Comparison of ENCODE assay signal across 14 mouse cellular contexts in the genomic region with DNA sequence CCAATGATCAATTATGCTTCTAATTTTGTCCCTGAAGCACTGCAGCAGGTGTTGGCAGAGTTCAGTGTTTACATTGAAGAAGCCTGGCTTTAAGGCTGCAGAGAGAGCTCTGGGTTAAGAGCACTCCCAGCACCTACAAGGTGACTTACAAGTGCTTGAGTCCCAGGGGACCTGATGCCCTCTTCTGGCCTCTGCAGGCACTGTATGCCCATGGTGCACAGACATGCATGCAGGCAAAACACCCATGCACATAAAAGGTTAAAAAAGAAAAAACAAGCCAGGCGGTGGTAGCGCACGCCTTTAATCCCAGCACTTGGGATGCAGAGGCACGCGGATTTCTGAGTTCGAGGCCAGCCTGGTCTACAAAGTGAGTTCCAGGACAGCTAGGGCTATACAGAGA. TPM values are rescaled to one million over a fixed set of nuclear protein-coding genes. Genes with fewer than 3 reads are reported as not detected.
DNase-seq lines count a peak whose midpoint lies in the region; ATAC-seq and TF ChIP-seq lines count a peak whose summit lies in the region.
"Had no signal": no experiment of that assay in that cellular context is flagged by ENCODE, and none has a peak within 500 bp of the region (broad histone marks: within the 10 kb centered on the region; RNA-seq: fewer than 3 reads in every experiment).

No protein-coding gene starts in this region.

- TF ChIP-seq POLR2A in brain, embryonic 14.5 days (IDR thresholded peaks at IDR 0.05; ENCODE audit: borderline replicate concordance, extremely low read depth, insufficient read depth, insufficient read length, poor library complexity, severe bottlenecking): no peak

- peak; percentile 73; the same call in 1 of the 2 replicates for ATAC-seq in stomach, postnatal 0 days (ENCODE audit: low FRiP score, low TSS enrichment)
- ATAC-seq in erythroblast, adult 5-6 weeks (replicated peaks; ENCODE audit: low FRiP score, poor library complexity, severe bottlenecking): no peak
- ATAC-seq: forebrain, embryonic 15.5 days; inflammation-experienced regulatory T-cells, adult 6 months had no signal

- no peaks in the 10 kb centered on the region for H3K36me3 ChIP-seq in stomach, postnatal 0 days (ENCODE audit: control insufficient read depth, insufficient read depth, low read length)
- H3K36me3 ChIP-seq: forebrain, embryonic 15.5 days; heart, embryonic 10.5 days had no signal

- 74% methylated on average over 6 of the region's 6 CpGs for WGBS in stomach, postnatal 0 days

- no peak overlapping the region for H3K4me3 ChIP-seq in stomach, postnatal 0 days (ENCODE audit: low read depth, low read length)
- H3K4me3 ChIP-seq: forebrain, embryonic 15.5 days had no signal

- no peak for TF ChIP-seq EP300 in stomach, postnatal 0 days (optimal IDR thresholded peaks at IDR 0.05)

- H3K9me3 ChIP-seq in stomach, postnatal 0 days (ENCODE audit: control insufficient read depth, low read length): no peaks in the 10 kb centered on the region
- H3K9me3 ChIP-seq: forebrain, embryonic 15.5 days; heart, embryonic 10.5 days had no signal

- H3K27ac ChIP-seq in stomach, postnatal 0 days (replicated peaks): no peak overlapping the region
- H3K27ac ChIP-seq: forebrain, embryonic 15.5 days had no signal

- TF ChIP-seq CTCF in brain, embryonic 14.5 days (IDR thresholded peaks at IDR 0.05; ENCODE audit: borderline replicate concordance, extremely low read depth, insufficient read depth, insufficient read length): no peak
- peak; percentile 74 for TF ChIP-seq CTCF in stomach, postnatal 0 days (IDR thresholded peaks at IDR 0.05; ENCODE audit: low read depth)

- H3K4me1 ChIP-seq in stomach, postnatal 0 days (replicated peaks; ENCODE audit: control insufficient read depth, insufficient read depth): no peaks in the 10 kb centered on the region
- H3K4me1 ChIP-seq: forebrain, embryonic 15.5 days had no signal

- no peaks in the 10 kb centered on the region for H3K27me3 ChIP-seq in stomach, postnatal 0 days (ENCODE audit: control insufficient read depth, insufficient read depth, low read length)
- H3K27me3 ChIP-seq: forebrain, embryonic 15.5 days had no signal

- H3K9ac ChIP-seq in stomach, postnatal 0 days (ENCODE audit: low read length): no peak overlapping the region
- H3K9ac ChIP-seq: forebrain, embryonic 15.5 days had no signal

- no peak overlapping the region for H3K4me2 ChIP-seq in stomach, postnatal 0 days (replicated peaks; ENCODE audit: low read depth)
- H3K4me2 ChIP-seq: forebrain, embryonic 15.5 days had no signal

- DNase-seq in kidney, postnatal 14 days: peak; percentile 14
- DNase-seq in kidney, adult 11 months: no peak
- peak; percentile 43 for DNase-seq in thymus, postnatal 4 days
- no peak for DNase-seq in thymus, postnatal 10 days (ENCODE audit: low spot score in 2 of 2)
- DNase-seq in brain, embryonic 14.5 days (ENCODE audit: low read depth): peak; percentile 47
- peak; percentile 63 for DNase-seq in stomach, postnatal 0 days (ENCODE audit: low spot score)
- no peak for DNase-seq in layer of hippocampus, postnatal 25 days (ENCODE audit: extremely low spot score in 1 of 2, low spot score in 1 of 2)
- DNase-seq: cerebellum, postnatal 25 days had no signal

RNA-seq across cellular contexts. Expression of gene Catsper3, which starts 26.7 kb away (rescaled TPM):
- 0.05 and 0.06 TPM in 2 replicates for polyA plus RNA-seq in brain, embryonic 14.5 days (2012; rRNA removed)
- polyA plus RNA-seq in stomach, postnatal 0 days (2015; fragmentation: Nextera tagmentation; extraction: Ambion mirVana): 0.07 and 0.13 TPM in 2 replicates
- total RNA-seq in erythroblast, adult 5-6 weeks (2015; ENCODE audit: low replicate concordance): not detected in 2 replicates
- not detected in 2 replicates for total RNA-seq in erythroblast, adult 5-6 weeks (2017; ENCODE audit: low replicate concordance)
- total RNA-seq in layer of hippocampus, postnatal 25 days (2021): under 1 TPM in 1 of 2 experiments, not detected in 1; 0.34 TPM
- total RNA-seq: left cerebral cortex, postnatal 10 days had no signal
- polyA plus RNA-seq: forebrain, embryonic 15.5 days; inflammation-experienced regulatory T-cells, adult 6 months; neural tube, embryonic 14.5 days had no signal

RNA-seq across cellular contexts. Expression of gene Pcbd2, which starts 30.5 kb away (rescaled TPM):
- polyA plus RNA-seq in brain, embryonic 14.5 days (2012; rRNA removed): 12.6 and 17.5 TPM in 2 replicates
- polyA plus RNA-seq in stomach, postnatal 0 days (2015; fragmentation: Nextera tagmentation; extraction: Ambion mirVana): 71.2 and 73.9 TPM in 2 replicates
- total RNA-seq in erythroblast, adult 5-6 weeks (2015; ENCODE audit: low replicate concordance): 12.5 TPM in 1 of 2 replicates, not detected in the other
- 11.2 and 24.4 TPM in 2 replicates for total RNA-seq in erythroblast, adult 5-6 weeks (2017; ENCODE audit: low replicate concordance)
- total RNA-seq in layer of hippocampus, postnatal 25 days (2021): 10 to 100 TPM; 30.9 to 40.2 TPM

RNA-seq across cellular contexts. Expression of gene Txndc15, which starts 43.2 kb away (rescaled TPM):
- polyA plus RNA-seq in brain, embryonic 14.5 days (2012; rRNA removed): 73.0 and 73.1 TPM in 2 replicates
- 62.8 and 63.6 TPM in 2 replicates for polyA plus RNA-seq in stomach, postnatal 0 days (2015; fragmentation: Nextera tagmentation; extraction: Ambion mirVana)
- 10.4 and 11.5 TPM in 2 replicates for total RNA-seq in erythroblast, adult 5-6 weeks (2015; ENCODE audit: low replicate concordance)
- 4.2 and 7.0 TPM in 2 replicates for total RNA-seq in erythroblast, adult 5-6 weeks (2017; ENCODE audit: low replicate concordance)
- total RNA-seq in layer of hippocampus, postnatal 25 days (2021): 10 to 100 TPM; 68.8 to 81.2 TPM

Comparison
In these comparisons a context has a peak if more than half of its experiments do, and no peak if none do; other contexts are left out.
1. DNase-seq: peak in kidney, postnatal 14 days (single experiment), thymus, postnatal 4 days (single experiment), brain, embryonic 14.5 days (single experiment) and stomach, postnatal 0 days (single experiment); none in kidney, adult 11 months (single experiment), thymus, postnatal 10 days (0 of 2) and layer of hippocampus, postnatal 25 days (0 of 2).
2. RNA of gene Txndc15, which starts 43.2 kb away (total RNA-seq): 68.8 to 81.2 TPM in layer of hippocampus, postnatal 25 days; 4.2 to 11.5 TPM in erythroblast, adult 5-6 weeks; every median in the first group is over 4 times any median in the second.